ENCODE assay signal across 23 mouse cellular contexts in the genomic region with DNA sequence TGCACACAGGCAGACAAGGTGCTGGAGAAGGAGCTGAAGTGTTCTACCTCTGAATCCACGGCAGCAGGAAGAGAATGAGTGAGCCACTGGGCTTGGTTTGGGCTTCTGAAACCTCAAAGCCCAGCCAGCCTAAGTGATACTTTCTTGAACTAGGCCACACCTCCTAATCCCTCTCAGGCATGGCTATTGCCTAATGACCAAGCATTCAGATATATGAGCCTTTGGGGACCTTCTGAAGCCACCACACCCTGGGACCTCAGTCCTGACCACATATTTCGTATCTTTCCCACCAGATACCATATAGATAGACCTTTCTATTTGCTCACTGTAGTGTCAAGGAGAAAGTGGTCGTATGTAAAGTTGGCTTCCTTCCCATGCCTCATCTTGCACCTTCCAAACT. TPM values are rescaled to one million over a fixed set of nuclear protein-coding genes. Genes with fewer than 3 reads are reported as not detected.
"Had no signal": no experiment of that assay in that cellular context is flagged by ENCODE, and none has a peak within 500 bp of the region (broad histone marks: within the 10 kb centered on the region; RNA-seq: fewer than 3 reads in every experiment).

No protein-coding gene starts in this region.

- H3K4me1 ChIP-seq: limb, embryonic 12.5 days; stomach, embryonic 15.5 days had no signal

- H3K27me3 ChIP-seq: kidney, embryonic 15.5 days; limb, embryonic 12.5 days; limb, embryonic 15.5 days; midbrain, embryonic 12.5 days; neural tube, embryonic 13.5 days; stomach, embryonic 15.5 days had no signal

- DNase-seq: kidney, adult 11 months; kidney, adult 8-10 months; kidney, postnatal 10 days; kidney, postnatal 36 days; left cerebral cortex, postnatal 4 days; liver, postnatal 0 days; lung, embryonic 14.5 days; retina, postnatal 1 day; right cerebral cortex, postnatal 25 days; spleen, adult 18-20 months; thymus, postnatal 14 days had no signal

- H3K4me3 ChIP-seq: kidney, embryonic 15.5 days; limb, embryonic 12.5 days; limb, embryonic 15.5 days; midbrain, embryonic 12.5 days; myocyte; neural tube, embryonic 13.5 days; stomach, embryonic 15.5 days had no signal

- ATAC-seq: liver, postnatal 0 days; lung, postnatal 0 days; midbrain, embryonic 16.5 days had no signal

- H3K27ac ChIP-seq: kidney, embryonic 15.5 days; limb, embryonic 12.5 days; limb, embryonic 15.5 days; liver, embryonic 14.5 days; macrophage; midbrain, embryonic 12.5 days; neural tube, embryonic 13.5 days; stomach, embryonic 15.5 days had no signal

- H3K36me3 ChIP-seq: kidney, embryonic 15.5 days; midbrain, embryonic 12.5 days; neural tube, embryonic 13.5 days; stomach, embryonic 15.5 days had no signal

RNA-seq across cellular contexts. Expression of a gene that starts 42.3 kb away (rescaled TPM):
- total RNA-seq: monocyte, adult 5-6 weeks had no signal
